Mouse (Mus musculus): ENCODE results near the gene Cxcl9. TPM values are rescaled to one million over a fixed set of nuclear protein-coding genes. Genes with fewer than 3 reads are reported as not detected.

The Cxcl9 gene
- polyA plus RNA-seq, 1 experiment from 2014 or later: not detected

- H3K9ac ChIP-seq: no peak overlapping the region
Observed at GRCm38 (mm10) chr5:92336743-92337142, 8.9 kb upstream of the Cxcl9 start.

GRCm38 (mm10) chr5:92332359-92332840 is 4.5 kb upstream of the Cxcl9 start:
- Histone ChIP-seq H3K27me3 (no peaks in the 10 kb centered on the region), H3K4me3 (peak overlapping the region; percentile 26), H3K4me1 (replicated peaks) (peaks cover 7% of the 10 kb centered on the region), H3K27ac (peak overlapping the region; percentile 61), H3K4me2 (peak overlapping the region; percentile 42), H3K9ac (no peak overlapping the region), H3K36me3 (no peaks in the 10 kb centered on the region), H3K9me3 (replicated peaks) (no peaks in the 10 kb centered on the region)
- ATAC-seq (replicated peaks; ENCODE audit: insufficient number of reproducible peaks, insufficient read depth, low FRiP score, low read depth): peak; percentile 58; the same call in 1 of the 2 replicates
- WGBS: 41% methylated on average over 9 of the region's 9 CpGs

More at GRCm38 (mm10) chr5:92336743-92337142, 8.9 kb upstream of the Cxcl9 start:
- Histone ChIP-seq H3K4me2 (no peak overlapping the region), H3K4me1 (replicated peaks) (peaks cover 4% of the 10 kb centered on the region), H3K9me3 (replicated peaks) (no peaks in the 10 kb centered on the region), H3K36me3 (no peaks in the 10 kb centered on the region), H3K27ac (no peak overlapping the region), H3K27me3 (no peaks in the 10 kb centered on the region), H3K4me3 (no peak overlapping the region)
- 77% methylated on average over 3 of the region's 3 CpGs for WGBS
- no peak for ATAC-seq (replicated peaks; ENCODE audit: insufficient number of reproducible peaks, insufficient read depth, low FRiP score, low read depth)

GRCm38 (mm10) chr5:92331635-92332338 is 3.9 kb upstream of the Cxcl9 start, which contains the start of gene Art3:
Gene Art3 (plus strand): TSS chr5:92331827.
- Histone ChIP-seq H3K27me3 (no peaks in the 10 kb centered on the region), H3K4me3 (peak within 1 kb of the TSS; percentile 26), H3K4me2 (peak within 1 kb of the TSS; percentile 42), H3K9me3 (replicated peaks) (no peaks in the 10 kb centered on the region), H3K36me3 (no peaks in the 10 kb centered on the region), H3K9ac (no peak within 1 kb of the TSS), H3K4me1 (replicated peaks) (peaks cover 7% of the 10 kb centered on the region), H3K27ac (peak within 1 kb of the TSS; percentile 61)
- WGBS: 77% methylated on average over 17 of the region's 17 CpGs
- ATAC-seq (replicated peaks; ENCODE audit: insufficient number of reproducible peaks, insufficient read depth, low FRiP score, low read depth): no peak

- H3K9me3 ChIP-seq (replicated peaks): no peaks in the 10 kb centered on the region
- 87% methylated on average over 12 of the region's 12 CpGs for WGBS
- H3K4me1 ChIP-seq (replicated peaks): peaks cover 7% of the 10 kb centered on the region
- H3K4me2 ChIP-seq: no peak overlapping the region
- no peaks in the 10 kb centered on the region for H3K27me3 ChIP-seq
- ATAC-seq (replicated peaks; ENCODE audit: insufficient number of reproducible peaks, insufficient read depth, low FRiP score, low read depth): no peak
- no peak overlapping the region for H3K27ac ChIP-seq
- no peaks in the 10 kb centered on the region for H3K36me3 ChIP-seq
- H3K9ac ChIP-seq: no peak overlapping the region
- no peak overlapping the region for H3K4me3 ChIP-seq
Observed at GRCm38 (mm10) chr5:92331122-92331521, 3.2 kb upstream of the Cxcl9 start.

DNA sequence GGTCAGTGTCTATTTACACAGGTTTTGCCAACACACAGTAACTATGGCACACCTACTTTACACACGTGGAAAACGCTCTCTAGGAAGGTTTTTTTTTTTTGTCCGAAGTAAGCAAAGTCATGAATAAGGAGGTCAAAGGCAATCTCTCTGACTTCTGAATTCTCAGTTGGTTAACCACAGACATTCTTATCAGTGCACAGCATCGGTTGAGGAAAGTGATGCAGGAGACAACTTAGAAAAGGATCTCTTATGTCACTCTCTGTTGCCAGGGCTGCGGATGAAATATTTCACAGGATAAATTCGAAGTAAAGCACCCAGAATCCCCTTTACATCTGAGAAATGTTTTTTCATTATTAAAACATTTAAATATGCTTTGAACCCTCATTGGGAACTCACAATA is 512 bp downstream of the Cxcl9 start:
- WGBS: 68% methylated on average over 6 of the region's 6 CpGs
- Histone ChIP-seq H3K9me3 (replicated peaks) (no peaks in the 10 kb centered on the region), H3K4me1 (replicated peaks) (peaks cover 14% of the 10 kb centered on the region), H3K4me2 (no peak overlapping the region), H3K4me3 (no peak overlapping the region), H3K27ac (no peak overlapping the region), H3K27me3 (0 out of 2 replicates have a peak, but pooled peaks cover 4% of the 10 kb centered on the region), H3K9ac (no peak overlapping the region), H3K36me3 (no peaks in the 10 kb centered on the region)
- no peak for ATAC-seq (replicated peaks; ENCODE audit: insufficient number of reproducible peaks, insufficient read depth, low FRiP score, low read depth)

GRCm38 (mm10) chr5:92323264-92323663 is 4.6 kb downstream of the Cxcl9 start:
- peak; percentile 50; the same call in 1 of the 2 replicates for ATAC-seq (replicated peaks; ENCODE audit: insufficient number of reproducible peaks, insufficient read depth, low FRiP score, low read depth)

DNA sequence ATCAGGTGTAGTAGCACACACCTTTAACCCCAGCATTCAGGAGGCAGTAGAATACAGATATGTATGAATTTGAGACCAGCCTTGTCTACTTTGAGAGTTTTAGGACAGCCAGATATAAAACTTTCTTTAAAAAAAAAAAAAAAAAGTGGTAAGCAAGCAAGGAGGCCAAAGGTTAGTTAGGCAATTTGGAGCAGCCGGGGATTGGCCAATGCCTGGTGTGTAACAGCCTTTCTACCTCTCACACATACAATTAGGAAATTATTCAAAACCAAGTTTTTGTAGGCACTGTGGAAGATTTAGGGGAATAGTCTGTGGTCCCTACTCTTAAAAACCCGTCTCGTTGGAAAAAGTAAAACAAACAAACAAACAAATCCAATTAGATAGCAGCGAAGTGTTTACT is 5.3 kb downstream of the Cxcl9 start:
- no peak overlapping the region for H3K4me3 ChIP-seq
- H3K36me3 ChIP-seq: no peaks in the 10 kb centered on the region
- H3K4me1 ChIP-seq (replicated peaks): peaks cover 8% of the 10 kb centered on the region
- no peak overlapping the region for H3K9ac ChIP-seq
- H3K4me2 ChIP-seq: no peak overlapping the region
- 82% methylated on average over 4 of the region's 4 CpGs for WGBS
- no peak for ATAC-seq (replicated peaks; ENCODE audit: insufficient number of reproducible peaks, insufficient read depth, low FRiP score, low read depth)
- no peaks in the 10 kb centered on the region for H3K9me3 ChIP-seq (replicated peaks)
- 0 out of 2 replicates have a peak, but pooled peaks cover 4% of the 10 kb centered on the region for H3K27me3 ChIP-seq
- no peak overlapping the region for H3K27ac ChIP-seq

More at GRCm38 (mm10) chr5:92323264-92323663, 4.6 kb downstream of the Cxcl9 start:
- Histone ChIP-seq H3K4me2 (no peak overlapping the region), H3K9ac (no peak overlapping the region), H3K4me3 (no peak overlapping the region), H3K9me3 (replicated peaks) (no peaks in the 10 kb centered on the region), H3K27ac (no peak overlapping the region), H3K4me1 (replicated peaks) (peaks cover 8% of the 10 kb centered on the region), H3K36me3 (no peaks in the 10 kb centered on the region), H3K27me3 (0 out of 2 replicates have a peak, but pooled peaks cover 4% of the 10 kb centered on the region)
- 29% methylated on average over 5 of the region's 5 CpGs for WGBS

DNA sequence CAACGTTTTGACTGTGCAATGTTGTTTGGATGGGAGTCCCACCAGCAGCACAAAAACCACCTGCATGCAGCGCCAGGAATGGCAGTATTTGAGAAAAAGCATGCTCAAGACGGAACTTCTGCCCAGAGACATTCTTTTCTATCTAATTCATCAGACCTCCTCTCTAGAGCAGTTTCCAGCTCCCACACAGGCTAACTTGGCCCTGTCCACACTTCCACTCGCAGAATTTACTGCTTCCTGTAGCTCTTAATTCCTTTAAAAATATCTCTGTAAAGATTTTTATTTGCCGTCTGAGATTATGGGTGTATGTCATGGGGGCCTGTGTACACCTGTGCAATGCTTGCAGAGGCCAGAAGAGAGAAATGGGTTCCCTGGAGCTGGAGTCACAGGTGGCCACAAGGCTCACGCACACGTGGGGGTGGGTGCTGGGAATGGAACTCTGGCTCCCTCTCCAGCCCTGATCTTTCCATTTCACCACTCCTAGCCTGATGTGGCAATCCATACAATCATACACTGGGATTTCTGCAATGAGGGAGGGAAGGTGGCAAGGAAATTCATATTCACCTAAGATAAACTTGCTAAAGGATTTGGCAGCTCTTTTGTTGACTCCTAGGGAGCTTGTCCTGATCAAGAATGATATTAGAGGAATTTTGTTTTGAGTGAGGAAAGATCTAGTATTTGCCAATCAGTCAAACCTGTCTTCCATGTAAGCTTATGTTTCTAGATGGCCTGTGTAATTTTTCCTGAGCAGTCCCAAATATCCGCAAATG is 6.1 kb downstream of the Cxcl9 start:
- peaks cover 8% of the 10 kb centered on the region for H3K4me1 ChIP-seq (replicated peaks)
- H3K36me3 ChIP-seq: no peaks in the 10 kb centered on the region
- H3K27me3 ChIP-seq: 0 out of 2 replicates have a peak, but pooled peaks cover 4% of the 10 kb centered on the region
- ATAC-seq (replicated peaks; ENCODE audit: insufficient number of reproducible peaks, insufficient read depth, low FRiP score, low read depth): no peak
- H3K9ac ChIP-seq: no peak overlapping the region
- H3K4me2 ChIP-seq: no peak overlapping the region
- H3K4me3 ChIP-seq: no peak overlapping the region
- WGBS: 55% methylated on average over 8 of the region's 8 CpGs
- no peak overlapping the region for H3K27ac ChIP-seq
- H3K9me3 ChIP-seq (replicated peaks): no peaks in the 10 kb centered on the region

DNA sequence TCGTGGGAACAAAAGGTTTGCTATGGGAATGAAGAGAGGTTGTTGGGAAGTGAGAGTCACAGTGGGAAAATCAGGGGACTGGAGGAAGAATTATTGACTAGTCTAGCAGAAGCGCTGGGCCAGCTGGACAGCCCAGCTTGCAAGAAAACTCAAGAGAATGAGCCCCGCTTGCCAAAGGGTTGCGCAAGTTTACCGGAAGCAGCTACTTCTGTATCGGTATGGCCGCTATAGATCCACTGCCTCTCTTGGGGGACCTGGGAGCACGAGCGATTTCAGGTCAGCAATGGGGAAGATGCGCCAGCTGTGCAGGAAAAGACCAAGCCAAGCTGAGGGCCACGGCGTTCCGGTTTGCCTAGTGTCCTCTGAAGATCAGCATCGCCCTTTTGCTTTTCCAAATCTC is 9.3 kb downstream of the Cxcl9 start:
- Histone ChIP-seq H3K9me3 (replicated peaks) (no peaks in the 10 kb centered on the region), H3K9ac (no peak overlapping the region), H3K4me3 (no peak overlapping the region), H3K27ac (no peak overlapping the region), H3K4me1 (replicated peaks) (0 out of 2 replicates have a peak, but pooled peaks cover 2% of the 10 kb centered on the region), H3K27me3 (no peaks in the 10 kb centered on the region), H3K4me2 (no peak overlapping the region), H3K36me3 (no peaks in the 10 kb centered on the region)
- WGBS: 86% methylated on average over 14 of the region's 14 CpGs
- ATAC-seq (replicated peaks; ENCODE audit: insufficient number of reproducible peaks, insufficient read depth, low FRiP score, low read depth): no peak

DNA sequence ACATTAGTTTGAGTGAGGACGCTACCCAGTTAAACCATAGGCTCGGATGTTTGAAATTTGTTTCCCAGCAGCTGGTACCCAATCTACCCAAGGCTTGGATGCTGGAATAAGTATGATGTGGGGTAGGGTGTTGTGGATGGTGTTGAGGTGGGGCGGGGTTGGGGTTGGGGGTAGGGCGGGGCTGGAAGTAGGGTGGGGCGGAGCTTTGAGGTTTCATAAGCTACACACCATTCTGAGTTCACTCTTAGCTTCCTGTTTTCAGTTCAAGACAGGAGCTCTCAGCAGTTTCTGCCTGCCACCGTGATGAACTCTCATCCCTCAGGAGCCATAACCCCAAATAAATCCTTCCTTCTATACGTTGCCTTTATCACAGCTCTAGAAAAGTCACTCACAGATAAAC is 9.8 kb downstream of the Cxcl9 start:
- Histone ChIP-seq H3K4me3 (no peak overlapping the region), H3K36me3 (no peaks in the 10 kb centered on the region), H3K9me3 (replicated peaks) (no peaks in the 10 kb centered on the region), H3K4me1 (replicated peaks) (0 out of 2 replicates have a peak, but pooled peaks cover 1% of the 10 kb centered on the region), H3K27ac (no peak overlapping the region), H3K27me3 (no peaks in the 10 kb centered on the region), H3K9ac (no peak overlapping the region), H3K4me2 (no peak overlapping the region)
- ATAC-seq (replicated peaks; ENCODE audit: insufficient number of reproducible peaks, insufficient read depth, low FRiP score, low read depth): no peak
- 79% methylated on average over 7 of the region's 7 CpGs for WGBS

- H3K27me3 ChIP-seq: no peaks in the 10 kb centered on the region
- 49% methylated on average over 7 of the region's 7 CpGs for WGBS
- H3K27ac ChIP-seq: no peak overlapping the region
- no peaks in the 10 kb centered on the region for H3K9me3 ChIP-seq (replicated peaks)
- no peak overlapping the region for H3K9ac ChIP-seq
- no peak overlapping the region for H3K4me2 ChIP-seq
- H3K4me3 ChIP-seq: no peak overlapping the region
- no peak for ATAC-seq (replicated peaks; ENCODE audit: insufficient number of reproducible peaks, insufficient read depth, low FRiP score, low read depth)
- peaks cover 13% of the 10 kb centered on the region for H3K4me1 ChIP-seq (replicated peaks)
- H3K36me3 ChIP-seq: no peaks in the 10 kb centered on the region
Observed at GRCm38 (mm10) chr5:92313776-92314175, 14.1 kb downstream of the Cxcl9 start.
